Mouse (Mus musculus): ENCODE results near the gene Kcnb1. TPM values are rescaled to one million over a fixed set of nuclear protein-coding genes. Genes with fewer than 3 reads are reported as not detected.

The Kcnb1 gene
- total RNA-seq, 4 experiments from 2014 or later: 90.7 to 118 (median 104) TPM

- DNase-seq (ENCODE audit: low spot score in 2 of 2): no peak
These were observed 22.3 kb downstream of the Kcnb1 start for GRCm38 (mm10) chr2:167167515-167168212.

DNA sequence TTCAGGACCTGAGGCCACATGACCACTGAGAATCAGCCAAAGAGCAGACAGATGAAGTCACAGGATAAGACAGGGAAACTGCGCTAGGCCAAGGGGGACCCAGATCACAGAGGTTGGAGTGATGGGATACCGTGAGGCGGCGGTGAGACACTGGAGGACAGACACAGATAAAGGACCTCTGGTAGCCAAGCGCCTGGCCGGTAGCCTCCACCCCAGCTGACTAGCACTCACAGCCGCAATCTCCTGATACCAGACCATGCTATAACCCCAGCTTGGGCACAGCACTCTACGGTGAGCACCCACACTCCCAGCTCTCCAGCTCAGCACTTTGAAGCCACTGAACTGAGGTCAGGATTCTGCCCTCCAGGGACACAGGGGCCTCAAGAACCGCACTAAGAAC, 26.4 kb downstream of the Kcnb1 start:
- no peak for DNase-seq (ENCODE audit: low spot score in 2 of 2)

GRCm38 (mm10) chr2:167163134-167163533, 26.8 kb downstream of the Kcnb1 start:
- no peak for DNase-seq (ENCODE audit: low spot score in 2 of 2)

DNA sequence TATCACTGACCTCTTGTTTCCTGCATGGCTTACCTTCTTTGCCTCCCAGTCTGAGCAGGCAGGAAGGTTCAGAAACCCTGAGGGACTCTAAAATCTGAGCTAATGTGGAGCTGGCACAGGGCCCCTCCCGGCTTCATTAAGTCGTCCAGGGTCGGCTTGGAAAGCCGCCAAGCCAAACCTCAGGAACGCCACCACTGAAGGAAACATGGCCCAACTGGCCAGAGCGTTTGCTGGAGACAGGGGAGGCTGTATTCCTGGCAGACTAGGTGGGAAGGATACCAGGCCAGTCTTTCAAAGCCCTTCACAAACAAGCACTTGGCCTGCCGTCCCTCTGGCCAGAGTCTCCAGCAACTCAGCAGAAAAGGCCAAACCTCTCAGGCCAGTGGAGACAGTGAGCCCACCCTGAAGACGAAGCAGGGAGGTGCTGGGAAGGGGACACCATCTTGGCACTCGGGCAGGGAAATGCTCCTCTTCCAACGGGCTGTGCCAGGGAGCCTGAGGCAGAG, 27.4 kb downstream of the Kcnb1 start:
- DNase-seq (ENCODE audit: low spot score in 2 of 2): peak; percentile 53 to 54

GRCm38 (mm10) chr2:167159721-167160120, 30.2 kb downstream of the Kcnb1 start:
- DNase-seq (ENCODE audit: low spot score in 2 of 2): no peak

- DNase-seq (ENCODE audit: low spot score in 2 of 2): no peak
These were observed 31.2 kb downstream of the Kcnb1 start for GRCm38 (mm10) chr2:167158780-167159179.

GRCm38 (mm10) chr2:167156118-167156715, 33.7 kb downstream of the Kcnb1 start:
- no peak for DNase-seq (ENCODE audit: low spot score in 2 of 2)

DNA sequence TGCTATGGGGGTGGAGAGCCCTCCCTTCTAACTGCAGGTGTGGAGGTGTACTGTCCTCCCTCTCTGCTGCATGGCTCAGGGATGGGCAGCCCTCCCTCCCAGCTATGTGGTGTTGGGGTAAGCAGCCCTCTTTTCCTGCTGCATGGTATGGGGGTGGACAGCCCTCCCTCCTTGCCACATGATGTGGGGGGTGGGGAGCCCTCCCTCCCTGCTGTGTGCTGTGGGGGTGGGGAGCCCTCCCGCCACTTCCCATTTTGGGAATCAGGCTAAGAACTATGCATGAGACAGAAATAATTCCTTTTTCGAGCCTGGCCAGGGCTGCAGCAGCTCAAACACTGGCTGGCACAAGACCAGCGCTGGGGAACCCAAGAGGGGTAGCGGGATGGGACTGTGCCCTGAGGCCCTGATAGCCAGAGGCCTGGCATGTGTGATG, 34.4 kb downstream of the Kcnb1 start:
- peak in 1 of 2 experiments; percentile 29 for DNase-seq (ENCODE audit: low spot score in 2 of 2)

GRCm38 (mm10) chr2:167150880-167151279, 39.1 kb downstream of the Kcnb1 start:
- no peak for DNase-seq (ENCODE audit: low spot score in 2 of 2)

GRCm38 (mm10) chr2:167150135-167150534, 39.8 kb downstream of the Kcnb1 start:
- no peak for DNase-seq (ENCODE audit: low spot score in 2 of 2)

DNA sequence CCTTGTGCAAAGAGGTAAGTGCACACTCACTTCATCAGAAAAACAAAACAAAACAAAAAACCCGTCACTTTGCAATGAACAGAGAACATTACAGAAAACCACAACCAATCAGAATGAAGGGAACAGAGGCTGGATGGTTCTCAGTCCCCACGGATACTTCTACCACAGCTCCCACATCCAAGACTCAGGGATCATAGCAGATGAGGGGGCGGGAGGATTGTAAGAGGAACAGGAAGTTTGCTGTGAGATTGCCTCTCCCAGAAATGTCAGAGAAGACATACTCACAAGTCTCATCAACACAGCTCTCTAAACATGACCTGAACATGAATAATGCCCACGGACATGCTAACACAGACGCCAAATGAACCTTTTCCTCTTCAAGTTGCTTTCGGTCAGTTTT, 40.9 kb downstream of the Kcnb1 start:
- DNase-seq (ENCODE audit: low spot score in 2 of 2): no peak

GRCm38 (mm10) chr2:167147708-167148107, 42.2 kb downstream of the Kcnb1 start:
- no peak for DNase-seq (ENCODE audit: low spot score in 2 of 2)

DNA sequence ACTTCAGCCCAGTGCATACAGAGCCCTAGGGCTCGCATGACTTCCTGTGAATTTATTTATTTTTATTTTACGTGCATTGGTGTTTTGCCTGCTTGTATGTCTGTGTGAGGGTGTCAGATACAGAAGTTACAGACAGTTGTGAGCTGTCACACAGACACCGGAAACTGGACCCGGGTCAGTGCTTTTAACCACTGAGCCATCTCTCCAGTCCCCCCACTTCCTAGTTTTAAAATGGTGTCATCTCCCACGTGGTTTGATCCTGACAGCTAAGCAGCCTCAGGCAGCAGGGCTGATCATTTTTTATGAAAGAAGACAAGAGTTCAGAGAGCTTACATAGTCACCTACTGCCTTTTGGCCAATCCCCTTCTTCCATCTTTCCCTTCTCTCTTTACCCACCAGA, 44.1 kb downstream of the Kcnb1 start:
- no peak for DNase-seq (ENCODE audit: low spot score in 2 of 2)

GRCm38 (mm10) chr2:167144439-167145307, 45.3 kb downstream of the Kcnb1 start:
- peak in 1 of 2 experiments; percentile 68 for DNase-seq (ENCODE audit: low spot score in 2 of 2)

DNA sequence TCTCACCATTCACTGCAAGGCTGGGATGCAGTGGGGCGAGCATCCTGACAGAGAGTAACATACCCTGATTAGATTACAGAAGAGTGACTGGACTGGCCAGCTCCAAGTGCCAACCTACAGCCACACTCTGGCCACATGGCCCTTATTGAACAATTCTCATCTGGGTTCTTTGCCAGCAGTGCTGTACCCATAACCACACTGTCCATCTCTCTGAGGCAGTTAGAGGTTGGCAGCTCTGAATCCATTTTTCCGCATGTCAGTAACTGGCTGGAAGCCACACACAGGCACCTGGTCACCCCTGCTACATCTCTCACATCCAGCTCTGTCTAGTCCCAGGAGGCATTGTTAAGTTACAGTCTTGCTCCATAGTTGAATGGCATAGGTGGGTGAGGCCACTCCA, 46.0 kb downstream of the Kcnb1 start:
- no peak for DNase-seq (ENCODE audit: low spot score in 2 of 2)

DNA sequence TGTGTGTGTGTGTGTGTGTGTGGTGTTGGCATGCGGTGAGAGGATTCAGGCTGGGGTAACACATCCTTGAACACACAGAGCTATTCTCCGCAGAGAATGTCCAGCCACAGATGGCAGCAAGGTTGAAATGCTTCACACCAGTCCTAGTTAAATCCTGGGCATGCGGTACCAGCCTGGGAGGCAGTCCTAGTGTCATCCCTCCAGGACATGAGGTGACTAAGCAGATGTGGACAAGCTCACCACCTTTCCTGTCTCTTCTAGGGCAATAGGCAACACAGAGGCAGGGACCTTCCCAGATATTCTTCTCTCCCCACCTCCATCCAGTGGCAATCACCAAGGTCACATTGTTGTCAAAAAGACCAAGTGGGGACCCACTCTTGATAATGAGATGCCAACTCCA, 47.7 kb downstream of the Kcnb1 start:
- DNase-seq (ENCODE audit: low spot score in 2 of 2): no peak

GRCm38 (mm10) chr2:167141810-167142209, 48.1 kb downstream of the Kcnb1 start:
- no peak for DNase-seq (ENCODE audit: low spot score in 2 of 2)

- no peak for DNase-seq (ENCODE audit: low spot score in 2 of 2)
These were observed 50.1 kb downstream of the Kcnb1 start for GRCm38 (mm10) chr2:167139801-167140269.

DNA sequence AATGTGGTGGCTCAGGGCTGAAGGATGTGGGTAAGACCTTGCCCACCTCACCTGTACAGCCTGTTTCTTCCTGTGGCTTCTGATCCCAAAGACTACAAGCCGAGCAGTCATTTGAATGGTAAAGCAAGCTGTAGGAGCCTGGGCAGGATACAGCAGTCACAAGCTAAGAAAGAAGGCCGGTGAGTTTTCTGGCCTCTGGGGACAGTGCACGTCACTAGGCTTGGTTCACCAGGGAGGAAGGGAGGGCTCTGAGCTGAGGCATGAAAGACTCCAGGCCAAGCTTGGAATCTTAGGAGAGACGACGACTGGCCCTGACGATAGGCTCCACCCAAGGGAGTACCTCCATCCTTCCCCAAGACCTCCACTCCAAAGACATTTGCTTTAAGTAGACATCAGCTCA, 51.3 kb downstream of the Kcnb1 start:
- no peak for DNase-seq (ENCODE audit: low spot score in 2 of 2)

- DNase-seq (ENCODE audit: low spot score in 2 of 2): peak; percentile 91 to 92
These were observed 53.0 kb downstream of the Kcnb1 start for GRCm38 (mm10) chr2:167136909-167137308.

GRCm38 (mm10) chr2:167132041-167132440, 57.9 kb downstream of the Kcnb1 start:
- no peak for DNase-seq (ENCODE audit: low spot score in 2 of 2)

Measured in layer of hippocampus, adult 8-10 months (tissue).